Mouse (Mus musculus): Measurements from ENCODE around the gene Zfp784.

DNA sequence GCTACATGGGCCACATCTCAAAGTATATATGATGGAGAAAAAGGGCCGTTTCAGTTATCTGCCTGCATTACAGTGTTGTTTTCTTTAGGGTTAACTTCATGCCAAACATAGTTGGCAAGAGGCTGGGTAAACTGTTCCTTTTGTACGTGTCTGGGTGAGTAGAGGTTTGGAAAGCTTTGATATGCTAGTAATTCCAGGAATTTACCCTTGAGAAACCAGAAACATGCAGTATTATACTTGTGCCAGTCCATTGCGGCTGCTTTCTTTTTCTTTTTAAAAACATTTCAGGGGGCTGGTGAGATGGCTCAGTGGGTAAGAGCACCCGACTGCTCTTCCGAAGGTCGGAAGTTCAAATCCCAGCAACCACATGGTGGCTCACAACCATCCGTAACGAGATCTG, 41.3 kb downstream of the Zfp784 start:
- TF ChIP-seq CTCF (conservative IDR thresholded peaks at IDR 0.05; ENCODE audit: insufficient read depth, insufficient read length, low read depth, low read length) (no peak), POLR2A (IDR thresholded peaks at IDR 0.05; ENCODE audit: low read depth, low read length) (no peak)
